Mouse (Mus musculus) lung, adult 2 months (tissue): ENCODE measurements around the gene Nanp.

Source experiments
- CTCF ChIP-seq: fragments of 200-500 bp; IDR thresholded peaks from 2 replicates; pipeline ENCODE4 v1.5.1; 2011; ENCODE audit warnings: mild to moderate bottlenecking, low read length, control low read depth; ENCODE audit not compliant: insufficient read depth
- POLR2A ChIP-seq: fragments of 200-500 bp; IDR thresholded peaks from 2 replicates; pipeline ENCODE4 v1.6.1; 2011; ENCODE audit warnings: low read depth, mild to moderate bottlenecking, control low read depth, low read length, borderline replicate concordance; ENCODE audit errors: extremely low read depth

GRCm38 (mm10) chr2:151001619-151002175 lies 37.5 kb downstream of the Nanp start:
- TF ChIP-seq CTCF (no peak), POLR2A (no peak)
